Mouse (Mus musculus): Measurements from ENCODE around the gene Eef1g. TPM values are rescaled to one million over a fixed set of nuclear protein-coding genes. Genes with fewer than 3 reads are reported as not detected.

Gene Eef1g
- polyA plus RNA-seq, 1 experiment from 2014 or later = 240 TPM

GRCm38 (mm10) chr19:8975491-8975890 lies 8.7 kb downstream of the Eef1g start:
- WGBS = 91% methylated on average over 2 of the region's 2 CpGs
- Histone ChIP-seq H3K4me1 (ENCODE audit: control insufficient read depth, insufficient read depth, low read length) (peaks cover 7% of the 10 kb centered on the region), H3K9ac (ENCODE audit: low read length) (no peak overlapping the region), H3K9me3 (replicated peaks; ENCODE audit: control insufficient read depth, low read length) (no peaks in the 10 kb centered on the region), H3K36me3 (ENCODE audit: control insufficient read depth, insufficient read depth) (peaks cover 76% of the 10 kb centered on the region), H3K4me3 (ENCODE audit: low read length) (no peak overlapping the region), H3K27ac (ENCODE audit: low read length) (no peak overlapping the region), H3K4me2 (ENCODE audit: low read depth, low read length) (no peak overlapping the region), H3K27me3 (ENCODE audit: control insufficient read depth, insufficient read depth, low read length) (no peaks in the 10 kb centered on the region)
- ATAC-seq (replicated peaks; ENCODE audit: extremely low read depth, insufficient read depth, low FRiP score) = no peak

- peak overlapping the region; percentile 29; the same call in 1 of the 2 replicates for H3K9ac ChIP-seq (ENCODE audit: low read length)
- H3K4me3 ChIP-seq (ENCODE audit: low read length) = no peak overlapping the region
- no peak overlapping the region for H3K4me2 ChIP-seq (ENCODE audit: low read depth, low read length)
- 39% methylated on average over 3 of the region's 3 CpGs for WGBS
- H3K27me3 ChIP-seq (ENCODE audit: control insufficient read depth, insufficient read depth, low read length) = no peaks in the 10 kb centered on the region
- ATAC-seq (replicated peaks; ENCODE audit: extremely low read depth, insufficient read depth, low FRiP score) = peak; percentile 75
- no peaks in the 10 kb centered on the region for H3K9me3 ChIP-seq (replicated peaks; ENCODE audit: control insufficient read depth, low read length)
- H3K4me1 ChIP-seq (ENCODE audit: control insufficient read depth, insufficient read depth, low read length) = peaks cover 16% of the 10 kb centered on the region
- H3K36me3 ChIP-seq (ENCODE audit: control insufficient read depth, insufficient read depth) = peaks cover 65% of the 10 kb centered on the region
- peak overlapping the region; percentile 48 for H3K27ac ChIP-seq (ENCODE audit: low read length)
Measured at GRCm38 (mm10) chr19:8976535-8976934, 9.7 kb downstream of the Eef1g start.

- no peak overlapping the region for H3K4me2 ChIP-seq (ENCODE audit: low read depth, low read length)
- peak overlapping the region; percentile 46; the same call in 1 of the 2 replicates for H3K27ac ChIP-seq (ENCODE audit: low read length)
- H3K9ac ChIP-seq (ENCODE audit: low read length) = no peak overlapping the region
- peaks cover 54% of the 10 kb centered on the region for H3K4me1 ChIP-seq (ENCODE audit: control insufficient read depth, insufficient read depth, low read length)
- H3K36me3 ChIP-seq (ENCODE audit: control insufficient read depth, insufficient read depth) = peaks cover 27% of the 10 kb centered on the region
- 54% methylated on average over 5 of the region's 5 CpGs for WGBS
- H3K4me3 ChIP-seq (ENCODE audit: low read length) = no peak overlapping the region
- ATAC-seq (replicated peaks; ENCODE audit: extremely low read depth, insufficient read depth, low FRiP score) = no peak
- H3K27me3 ChIP-seq (ENCODE audit: control insufficient read depth, insufficient read depth, low read length) = no peaks in the 10 kb centered on the region
- no peaks in the 10 kb centered on the region for H3K9me3 ChIP-seq (replicated peaks; ENCODE audit: control insufficient read depth, low read length)
Measured at GRCm38 (mm10) chr19:8980771-8981170, 13.9 kb downstream of the Eef1g start.

- ATAC-seq (replicated peaks; ENCODE audit: extremely low read depth, insufficient read depth, low FRiP score) = 0 out of 2 replicates have a peak, but pooled peaks have one; percentile 18
- WGBS = 42% methylated on average over 2 of the region's 2 CpGs
- Histone ChIP-seq H3K27me3 (ENCODE audit: control insufficient read depth, insufficient read depth, low read length) (no peaks in the 10 kb centered on the region), H3K27ac (ENCODE audit: low read length) (peak overlapping the region; percentile 1), H3K4me2 (ENCODE audit: low read depth, low read length) (no peak overlapping the region), H3K9me3 (replicated peaks; ENCODE audit: control insufficient read depth, low read length) (no peaks in the 10 kb centered on the region), H3K9ac (ENCODE audit: low read length) (no peak overlapping the region), H3K4me3 (ENCODE audit: low read length) (no peak overlapping the region), H3K4me1 (ENCODE audit: control insufficient read depth, insufficient read depth, low read length) (peaks cover 55% of the 10 kb centered on the region), H3K36me3 (ENCODE audit: control insufficient read depth, insufficient read depth) (peaks cover 22% of the 10 kb centered on the region)
Measured at GRCm38 (mm10) chr19:8981450-8982168, 14.8 kb downstream of the Eef1g start.

GRCm38 (mm10) chr19:8982303-8983149 lies 15.7 kb downstream of the Eef1g start:
- no peak overlapping the region for H3K4me3 ChIP-seq (ENCODE audit: low read length)
- peak overlapping the region; percentile 64 for H3K27ac ChIP-seq (ENCODE audit: low read length)
- H3K36me3 ChIP-seq (ENCODE audit: control insufficient read depth, insufficient read depth) = peaks cover 17% of the 10 kb centered on the region
- no peaks in the 10 kb centered on the region for H3K9me3 ChIP-seq (replicated peaks; ENCODE audit: control insufficient read depth, low read length)
- no peak overlapping the region; the same call in 1 of the 2 replicates for H3K9ac ChIP-seq (ENCODE audit: low read length)
- H3K27me3 ChIP-seq (ENCODE audit: control insufficient read depth, insufficient read depth, low read length) = no peaks in the 10 kb centered on the region
- peaks cover 59% of the 10 kb centered on the region for H3K4me1 ChIP-seq (ENCODE audit: control insufficient read depth, insufficient read depth, low read length)
- 29% methylated on average over 5 of the region's 5 CpGs for WGBS
- H3K4me2 ChIP-seq (ENCODE audit: low read depth, low read length) = no peak overlapping the region
- ATAC-seq (replicated peaks; ENCODE audit: extremely low read depth, insufficient read depth, low FRiP score) = no peak

- WGBS = 14% methylated on average over 4 of the region's 4 CpGs
- Histone ChIP-seq H3K27me3 (ENCODE audit: control insufficient read depth, insufficient read depth, low read length) (no peaks in the 10 kb centered on the region), H3K4me1 (ENCODE audit: control insufficient read depth, insufficient read depth, low read length) (peaks cover 65% of the 10 kb centered on the region), H3K9me3 (replicated peaks; ENCODE audit: control insufficient read depth, low read length) (no peaks in the 10 kb centered on the region), H3K36me3 (ENCODE audit: control insufficient read depth, insufficient read depth) (peaks cover 11% of the 10 kb centered on the region), H3K4me3 (ENCODE audit: low read length) (no peak overlapping the region), H3K4me2 (ENCODE audit: low read depth, low read length) (no peak overlapping the region), H3K9ac (ENCODE audit: low read length) (peak overlapping the region; percentile 56; the same call in 1 of the 2 replicates), H3K27ac (ENCODE audit: low read length) (peak overlapping the region; percentile 64)
- 0 out of 2 replicates have a peak, but pooled peaks have one; percentile 10 for ATAC-seq (replicated peaks; ENCODE audit: extremely low read depth, insufficient read depth, low FRiP score)
Measured at GRCm38 (mm10) chr19:8983150-8983650, 16.4 kb downstream of the Eef1g start.

- Histone ChIP-seq H3K9me3 (replicated peaks; ENCODE audit: control insufficient read depth, low read length) (no peaks in the 10 kb centered on the region), H3K4me3 (ENCODE audit: low read length) (no peak overlapping the region), H3K9ac (ENCODE audit: low read length) (peak overlapping the region; percentile 32; the same call in 1 of the 2 replicates), H3K27ac (ENCODE audit: low read length) (peak overlapping the region; percentile 35; the same call in 1 of the 2 replicates), H3K4me1 (ENCODE audit: control insufficient read depth, insufficient read depth, low read length) (peaks cover 71% of the 10 kb centered on the region), H3K27me3 (ENCODE audit: control insufficient read depth, insufficient read depth, low read length) (no peaks in the 10 kb centered on the region), H3K4me2 (ENCODE audit: low read depth, low read length) (no peak overlapping the region), H3K36me3 (ENCODE audit: control insufficient read depth, insufficient read depth) (peaks cover 1% of the 10 kb centered on the region; the same call in 1 of the 2 replicates)
- no peak for ATAC-seq (replicated peaks; ENCODE audit: extremely low read depth, insufficient read depth, low FRiP score)
- WGBS = 24% methylated on average over 7 of the region's 7 CpGs
Measured at GRCm38 (mm10) chr19:8984255-8984868, 17.5 kb downstream of the Eef1g start.

GRCm38 (mm10) chr19:8985891-8986290 lies 19.1 kb downstream of the Eef1g start:
- no peak overlapping the region for H3K27ac ChIP-seq (ENCODE audit: low read length)
- H3K36me3 ChIP-seq (ENCODE audit: control insufficient read depth, insufficient read depth) = no peaks in the 10 kb centered on the region
- no peaks in the 10 kb centered on the region for H3K9me3 ChIP-seq (replicated peaks; ENCODE audit: control insufficient read depth, low read length)
- no peak overlapping the region for H3K4me3 ChIP-seq (ENCODE audit: low read length)
- H3K27me3 ChIP-seq (ENCODE audit: control insufficient read depth, insufficient read depth, low read length) = no peaks in the 10 kb centered on the region
- H3K4me1 ChIP-seq (ENCODE audit: control insufficient read depth, insufficient read depth, low read length) = peaks cover 68% of the 10 kb centered on the region
- 36% methylated on average over 5 of the region's 5 CpGs for WGBS
- no peak for ATAC-seq (replicated peaks; ENCODE audit: extremely low read depth, insufficient read depth, low FRiP score)
- no peak overlapping the region for H3K9ac ChIP-seq (ENCODE audit: low read length)
- no peak overlapping the region for H3K4me2 ChIP-seq (ENCODE audit: low read depth, low read length)
